Mouse (Mus musculus) forebrain, embryonic 12.5 days (tissue): ENCODE results near the gene Ush2a. TPM values are rescaled to one million over a fixed set of nuclear protein-coding genes. Genes with fewer than 3 reads are reported as not detected.
A peak's percentile ranks its signal among the peaks of the same experiment; 100 is the strongest.

ENCODE experiments used
- ATAC-seq: fragments of 200-750 bp; cut with Nextera tagmentation; 2 replicates; pipeline ENCODE4 v1.8.0; 2017; ENCODE audit warnings: moderate TSS enrichment; ENCODE audit not compliant: low FRiP score
- H3K27ac ChIP-seq: fragments of 300-500 bp; sonication (generic); 2 replicates; pipeline ENCODE4 v1.5.1; 2016; ENCODE audit warnings: mild to moderate bottlenecking
- H3K27me3 ChIP-seq: fragments of 300-500 bp; sonication (generic); 2 replicates; pipeline ENCODE4 v1.6.1; 2016; ENCODE audit warnings: mild to moderate bottlenecking
- H3K36me3 ChIP-seq: fragments of 300-500 bp; sonication (generic); replicated peaks from 2 replicates; pipeline ENCODE4 v1.6.1; 2016; ENCODE audit warnings: mild to moderate bottlenecking
- H3K4me1 ChIP-seq: fragments of 300-500 bp; sonication (generic); 2 replicates; pipeline ENCODE4 v1.6.1; 2016
- H3K4me2 ChIP-seq: fragments of 300-500 bp; sonication (generic); 2 replicates; pipeline ENCODE4 v1.6.1; 2016; ENCODE audit warnings: mild to moderate bottlenecking, moderate library complexity
- H3K4me3 ChIP-seq: fragments of 300-500 bp; sonication (generic); replicated peaks from 2 replicates; pipeline ENCODE4 v1.5.1; 2016; ENCODE audit warnings: mild to moderate bottlenecking
- H3K9ac ChIP-seq: fragments of 300-500 bp; sonication (generic); 2 replicates; pipeline ENCODE4 v1.6.1; 2016; ENCODE audit warnings: mild to moderate bottlenecking
- H3K9me3 ChIP-seq: fragments of 300-500 bp; sonication (generic); 2 replicates; pipeline ENCODE4 v1.6.1; 2016
- WGBS: fragments of 180-500 bp; shearing (Covaris S2); methylation state at CpG from one replicate; pipeline ENCODE4 v1.1.7; 2016; 5-methylcytosine and 5-hydroxymethylcytosine counted together
- polyA plus RNA-seq: library from polyadenylated mRNA; unstranded; fragments of >200 nt; fragmentation: Nextera tagmentation; extraction: Ambion mirVana; gene quantifications from 2 replicates; pipeline ENCODE4 v1.2.1, GENCODE M21; 2016

Gene Ush2a
- polyA plus RNA-seq, 1 experiment from 2014 or later, result 0.13 TPM

DNA sequence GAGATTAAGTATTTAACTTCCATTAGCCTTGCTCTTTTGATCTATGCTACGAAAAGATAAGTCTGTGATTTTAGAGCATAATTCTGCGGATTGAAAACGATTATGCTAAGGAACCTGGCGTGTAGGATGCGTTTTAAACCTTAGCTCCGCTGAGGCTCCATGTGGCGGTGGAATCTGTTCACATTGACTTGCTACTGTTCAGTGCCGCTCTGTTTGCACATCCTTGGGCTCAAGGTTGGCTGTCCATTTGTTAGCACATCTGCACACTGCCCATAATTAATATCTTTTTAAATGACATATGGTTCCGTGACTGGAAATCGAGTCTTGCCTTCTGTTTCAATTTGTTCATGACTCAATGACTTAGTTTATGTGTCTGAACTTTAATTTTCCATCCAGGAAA is 446.9 kb downstream of the Ush2a start:
- no peaks in the 10 kb centered on the region for H3K36me3 ChIP-seq
- ATAC-seq, result no peak
- H3K9ac ChIP-seq, result no peak overlapping the region
- no peak overlapping the region for H3K4me3 ChIP-seq
- no peaks in the 10 kb centered on the region for H3K4me1 ChIP-seq
- 92% methylated on average over 10 of the region's 10 CpGs for WGBS
- H3K4me2 ChIP-seq, result no peak overlapping the region
- no peak overlapping the region for H3K27ac ChIP-seq
- H3K27me3 ChIP-seq, result no peaks in the 10 kb centered on the region
- no peaks in the 10 kb centered on the region for H3K9me3 ChIP-seq

DNA sequence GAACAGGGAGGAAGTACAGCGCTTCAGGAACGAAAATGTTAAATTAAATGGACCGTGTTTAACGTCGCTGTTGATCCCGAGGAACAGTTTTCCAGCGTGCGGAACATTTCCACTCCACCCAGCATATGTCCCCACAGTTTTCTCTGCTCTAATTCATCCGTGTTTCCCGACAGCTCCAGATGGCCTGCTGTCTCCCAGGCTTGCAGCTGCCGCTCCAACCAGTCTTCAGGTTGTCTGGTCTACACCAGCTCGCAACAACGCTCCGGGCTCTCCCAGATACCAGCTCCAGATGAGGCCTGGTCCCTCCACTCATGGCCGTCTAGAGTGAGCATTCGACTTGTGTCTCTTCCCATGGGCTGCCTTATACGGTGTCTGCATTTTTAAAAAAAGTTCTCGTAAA is 452.3 kb downstream of the Ush2a start:
- WGBS, result 87% methylated on average over 18 of the region's 18 CpGs
- H3K4me3 ChIP-seq, result no peak overlapping the region
- H3K4me2 ChIP-seq, result no peak overlapping the region
- H3K4me1 ChIP-seq, result no peaks in the 10 kb centered on the region
- H3K9me3 ChIP-seq, result no peaks in the 10 kb centered on the region
- H3K36me3 ChIP-seq, result no peaks in the 10 kb centered on the region
- no peak overlapping the region for H3K27ac ChIP-seq
- no peak overlapping the region for H3K9ac ChIP-seq
- no peaks in the 10 kb centered on the region for H3K27me3 ChIP-seq
- ATAC-seq, result no peak

DNA sequence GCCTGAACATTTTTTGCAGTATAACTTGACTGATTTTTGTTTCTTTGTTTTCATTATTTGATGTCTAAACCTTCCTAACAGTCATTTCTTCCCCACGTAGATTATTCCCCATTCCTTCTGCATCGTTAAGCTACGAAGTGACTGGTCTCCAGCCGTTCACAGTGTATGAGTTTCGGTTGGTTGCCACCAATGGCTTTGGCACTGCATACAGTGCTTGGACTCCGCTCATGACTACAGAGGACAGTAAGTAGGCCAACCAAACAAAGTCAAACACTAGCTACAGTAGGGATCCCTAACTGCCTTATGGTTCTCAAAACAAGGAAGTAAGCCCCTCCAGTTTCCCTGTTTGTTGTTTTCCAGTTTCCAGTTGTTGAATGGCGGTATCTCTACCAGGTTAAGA is 453.1 kb downstream of the Ush2a start:
- no peak for ATAC-seq
- no peak overlapping the region for H3K4me3 ChIP-seq
- H3K9me3 ChIP-seq, result no peaks in the 10 kb centered on the region
- H3K4me2 ChIP-seq, result no peak overlapping the region
- no peak overlapping the region for H3K9ac ChIP-seq
- WGBS, result 87% methylated on average over 7 of the region's 7 CpGs
- no peaks in the 10 kb centered on the region for H3K27me3 ChIP-seq
- no peaks in the 10 kb centered on the region for H3K4me1 ChIP-seq
- no peaks in the 10 kb centered on the region for H3K36me3 ChIP-seq
- H3K27ac ChIP-seq, result no peak overlapping the region

GRCm38 (mm10) chr1:188716886-188717285 is 455.1 kb downstream of the Ush2a start:
- WGBS, result 92% methylated on average over 3 of the region's 3 CpGs
- Histone ChIP-seq H3K36me3 (no peaks in the 10 kb centered on the region), H3K4me2 (no peak overlapping the region), H3K9ac (no peak overlapping the region), H3K27me3 (no peaks in the 10 kb centered on the region), H3K9me3 (no peaks in the 10 kb centered on the region), H3K4me1 (no peaks in the 10 kb centered on the region), H3K27ac (no peak overlapping the region), H3K4me3 (no peak overlapping the region)
- no peak for ATAC-seq

DNA sequence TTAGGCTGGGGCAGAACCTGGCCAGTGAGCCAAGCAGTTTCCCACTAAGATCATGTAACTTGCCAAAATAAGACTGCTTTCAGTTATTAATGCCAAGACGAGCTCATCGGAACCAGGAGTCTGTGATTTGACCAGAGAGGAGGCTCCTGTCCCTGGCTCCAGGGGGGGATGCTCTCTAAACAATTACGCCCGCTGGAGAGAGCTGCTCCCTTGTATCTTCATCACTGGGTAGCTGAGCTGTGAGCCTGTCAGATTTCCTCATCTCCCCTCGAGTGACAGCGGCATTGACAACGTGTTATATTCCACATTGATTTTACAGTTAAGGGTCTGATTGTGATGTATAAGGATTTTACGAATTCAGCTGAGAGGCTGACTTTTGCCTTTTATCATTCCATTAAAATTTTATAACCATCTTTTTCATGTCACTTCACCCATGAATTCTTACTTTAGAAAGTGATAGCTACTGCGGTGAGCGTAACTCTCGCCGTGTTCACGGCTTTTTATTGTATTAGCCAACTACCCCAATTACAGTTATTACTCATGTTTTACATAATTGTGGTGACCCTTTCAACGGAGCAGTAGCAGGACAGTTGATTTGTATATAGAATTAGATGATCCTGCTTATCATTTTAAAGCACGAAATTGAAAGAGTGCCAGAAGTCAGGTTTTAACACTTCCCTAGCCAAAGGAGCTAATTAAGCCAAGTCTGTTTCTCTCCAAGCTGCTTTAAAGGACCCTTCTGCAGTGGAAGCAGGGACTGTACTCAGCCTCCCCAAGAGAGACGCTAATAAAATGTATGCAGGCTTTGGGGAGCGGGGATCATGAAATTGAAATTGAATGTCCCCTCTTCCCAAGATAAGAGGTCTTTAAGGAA is 463.5 kb downstream of the Ush2a start:
- H3K4me1 ChIP-seq, result peaks cover 16% of the 10 kb centered on the region
- H3K4me2 ChIP-seq, result 0 out of 2 replicates have a peak overlapping the region, but pooled peaks have one; percentile 6
- H3K9ac ChIP-seq, result no peak overlapping the region
- WGBS, result 65% methylated on average over 17 of the region's 17 CpGs
- H3K9me3 ChIP-seq, result no peaks in the 10 kb centered on the region
- no peak for ATAC-seq
- no peaks in the 10 kb centered on the region for H3K27me3 ChIP-seq
- no peak overlapping the region for H3K4me3 ChIP-seq
- H3K27ac ChIP-seq, result no peak overlapping the region
- H3K36me3 ChIP-seq, result no peaks in the 10 kb centered on the region

GRCm38 (mm10) chr1:188726937-188727336 is 465.1 kb downstream of the Ush2a start:
- WGBS, result 78% methylated on average over 6 of the region's 6 CpGs
- peaks cover 16% of the 10 kb centered on the region for H3K4me1 ChIP-seq
- no peaks in the 10 kb centered on the region for H3K36me3 ChIP-seq
- no peaks in the 10 kb centered on the region for H3K27me3 ChIP-seq
- no peak overlapping the region for H3K4me2 ChIP-seq
- no peak overlapping the region for H3K27ac ChIP-seq
- no peak overlapping the region for H3K9ac ChIP-seq
- ATAC-seq, result no peak
- no peak overlapping the region for H3K4me3 ChIP-seq
- no peaks in the 10 kb centered on the region for H3K9me3 ChIP-seq

DNA sequence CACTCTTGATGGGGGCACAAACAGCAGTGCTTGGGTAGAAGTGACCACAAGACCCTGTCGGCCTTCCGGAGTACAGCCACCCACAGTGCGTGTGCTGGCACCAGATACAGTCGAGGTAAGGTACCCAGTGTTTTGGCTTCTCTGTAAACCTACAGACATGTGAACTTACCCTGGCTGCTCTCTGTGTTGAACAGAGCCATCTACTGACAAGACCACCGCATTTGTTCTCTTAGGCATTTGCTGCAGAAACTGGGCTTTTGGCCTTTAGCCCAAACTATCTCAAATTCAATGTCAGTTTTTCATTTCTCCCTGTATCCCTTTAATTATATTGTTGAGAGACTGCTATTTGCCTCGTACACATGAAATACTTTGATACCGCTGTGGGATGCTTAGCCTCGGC is 466.8 kb downstream of the Ush2a start:
- Histone ChIP-seq H3K27me3 (no peaks in the 10 kb centered on the region), H3K36me3 (no peaks in the 10 kb centered on the region), H3K9me3 (no peaks in the 10 kb centered on the region), H3K4me1 (peaks cover 16% of the 10 kb centered on the region), H3K27ac (no peak overlapping the region), H3K4me3 (no peak overlapping the region), H3K9ac (no peak overlapping the region), H3K4me2 (no peak overlapping the region)
- no peak for ATAC-seq
- 75% methylated on average over 8 of the region's 8 CpGs for WGBS

DNA sequence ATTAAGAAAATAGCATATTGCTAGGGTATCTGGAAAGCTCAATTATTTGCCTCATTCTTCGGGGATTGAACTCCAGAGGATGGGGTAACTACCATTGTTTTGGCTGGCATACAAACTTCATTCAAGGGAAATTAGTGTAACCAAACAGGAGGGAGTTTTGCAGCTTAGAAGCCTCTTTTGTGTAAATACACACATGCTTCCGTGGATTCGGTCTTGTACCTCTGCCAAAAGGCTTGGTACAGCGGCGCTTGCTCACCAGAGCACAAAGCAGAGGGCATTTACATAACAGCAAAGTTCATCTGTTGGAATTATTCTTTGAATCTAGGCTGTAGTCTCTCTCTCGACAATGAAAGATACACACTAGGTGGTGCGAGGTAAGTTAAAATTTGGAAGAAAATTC is 467.4 kb downstream of the Ush2a start:
- 30% methylated on average over 7 of the region's 7 CpGs for WGBS
- no peaks in the 10 kb centered on the region for H3K9me3 ChIP-seq
- peak; percentile 33; the same call in 1 of the 2 replicates for ATAC-seq
- no peaks in the 10 kb centered on the region for H3K36me3 ChIP-seq
- H3K4me2 ChIP-seq, result no peak overlapping the region
- no peak overlapping the region for H3K9ac ChIP-seq
- no peaks in the 10 kb centered on the region for H3K27me3 ChIP-seq
- peaks cover 16% of the 10 kb centered on the region for H3K4me1 ChIP-seq
- H3K4me3 ChIP-seq, result no peak overlapping the region
- no peak overlapping the region for H3K27ac ChIP-seq

DNA sequence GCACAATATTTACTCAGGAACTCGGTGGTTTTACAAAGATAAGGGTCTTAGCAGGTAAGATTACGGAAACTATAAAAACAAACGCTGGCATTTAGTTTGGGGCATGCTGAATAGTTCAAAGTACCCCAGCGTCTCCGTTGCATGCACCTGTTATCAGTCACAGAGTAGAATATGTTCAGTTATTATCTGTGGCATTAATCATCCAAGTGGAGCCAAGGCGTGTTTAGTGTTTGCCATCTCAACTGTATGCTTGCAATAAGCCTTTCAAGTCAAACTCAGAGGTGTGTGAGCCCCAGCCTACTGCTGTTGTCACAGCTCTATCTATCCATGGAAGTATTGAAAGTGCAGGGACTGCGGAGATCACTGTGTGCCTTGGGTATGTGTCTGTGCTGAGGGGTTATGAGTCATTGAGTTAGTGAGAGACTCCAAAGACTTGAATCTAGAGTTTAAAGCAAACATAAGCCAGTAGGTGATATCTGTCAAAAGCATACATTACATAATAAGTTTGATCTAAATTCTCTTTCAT is 473.0 kb downstream of the Ush2a start:
- no peak for ATAC-seq
- 90% methylated on average over 7 of the region's 7 CpGs for WGBS
- Histone ChIP-seq H3K27ac (no peak overlapping the region), H3K9me3 (no peaks in the 10 kb centered on the region), H3K27me3 (no peaks in the 10 kb centered on the region), H3K36me3 (no peaks in the 10 kb centered on the region), H3K9ac (no peak overlapping the region), H3K4me3 (no peak overlapping the region), H3K4me2 (no peak overlapping the region), H3K4me1 (no peaks in the 10 kb centered on the region)

- H3K4me2 ChIP-seq, result no peak overlapping the region
- ATAC-seq, result no peak
- H3K4me1 ChIP-seq, result no peaks in the 10 kb centered on the region
- 67% methylated on average over 7 of the region's 7 CpGs for WGBS
- H3K27me3 ChIP-seq, result no peaks in the 10 kb centered on the region
- H3K36me3 ChIP-seq, result no peaks in the 10 kb centered on the region
- no peak overlapping the region for H3K27ac ChIP-seq
- H3K4me3 ChIP-seq, result no peak overlapping the region
- no peaks in the 10 kb centered on the region for H3K9me3 ChIP-seq
- H3K9ac ChIP-seq, result no peak overlapping the region
Measured at GRCm38 (mm10) chr1:188742971-188743370, 481.1 kb downstream of the Ush2a start.

DNA sequence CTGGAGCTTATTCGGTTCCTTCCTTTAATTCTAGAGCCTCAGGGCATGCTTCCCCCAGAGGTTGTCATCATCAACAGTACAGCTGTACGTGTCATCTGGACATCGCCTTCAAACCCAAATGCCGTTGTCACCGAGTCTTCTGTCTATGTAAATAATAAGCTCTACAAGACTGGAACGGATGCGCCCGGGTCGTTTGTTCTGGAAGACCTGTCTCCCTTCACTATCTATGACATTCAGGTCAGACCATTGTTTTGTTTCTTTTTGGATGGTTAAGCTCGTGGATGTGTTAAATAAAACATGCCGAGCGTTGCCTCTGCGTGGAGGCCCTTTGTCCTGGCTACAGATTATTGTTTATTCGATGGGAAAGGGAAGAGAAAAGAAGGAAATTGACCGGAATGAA is 493.2 kb downstream of the Ush2a start:
- 60% methylated on average over 15 of the region's 15 CpGs for WGBS
- no peaks in the 10 kb centered on the region for H3K36me3 ChIP-seq
- no peaks in the 10 kb centered on the region for H3K9me3 ChIP-seq
- no peaks in the 10 kb centered on the region for H3K27me3 ChIP-seq
- no peak overlapping the region for H3K4me3 ChIP-seq
- no peak overlapping the region for H3K4me2 ChIP-seq
- ATAC-seq, result no peak
- H3K4me1 ChIP-seq, result peaks cover 6% of the 10 kb centered on the region; the same call in 1 of the 2 replicates
- no peak overlapping the region for H3K9ac ChIP-seq
- no peak overlapping the region for H3K27ac ChIP-seq

GRCm38 (mm10) chr1:188760515-188760914 is 498.7 kb downstream of the Ush2a start:
- Histone ChIP-seq H3K4me3 (no peak overlapping the region), H3K9ac (no peak overlapping the region), H3K4me2 (no peak overlapping the region), H3K27ac (no peak overlapping the region), H3K9me3 (no peaks in the 10 kb centered on the region), H3K36me3 (no peaks in the 10 kb centered on the region), H3K27me3 (no peaks in the 10 kb centered on the region), H3K4me1 (no peaks in the 10 kb centered on the region)
- ATAC-seq, result no peak
- WGBS, result 82% methylated on average over 3 of the region's 3 CpGs

DNA sequence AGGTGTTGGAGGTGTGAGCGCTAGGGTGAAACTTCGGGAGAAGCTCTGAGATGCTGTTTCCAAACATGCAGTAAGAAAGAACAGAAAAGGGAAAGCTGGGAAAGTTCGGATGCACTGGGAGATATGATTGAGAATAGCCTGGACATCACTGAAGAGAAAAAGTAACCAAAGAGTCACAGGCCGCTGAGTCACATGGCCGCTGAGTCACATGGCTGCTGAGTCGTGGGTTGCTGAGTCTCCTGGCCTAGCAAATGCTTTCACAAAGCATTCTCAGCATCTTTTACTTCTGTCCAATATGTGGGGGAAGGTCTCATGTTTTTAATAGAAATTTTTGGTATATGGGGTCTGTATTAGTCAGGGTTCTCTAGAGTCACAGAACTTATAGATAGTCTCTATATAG is 500.6 kb downstream of the Ush2a start:
- Histone ChIP-seq H3K4me3 (no peak overlapping the region), H3K27ac (no peak overlapping the region), H3K36me3 (no peaks in the 10 kb centered on the region), H3K4me1 (no peaks in the 10 kb centered on the region), H3K27me3 (no peaks in the 10 kb centered on the region), H3K9ac (no peak overlapping the region), H3K9me3 (no peaks in the 10 kb centered on the region), H3K4me2 (no peak overlapping the region)
- no peak for ATAC-seq
- WGBS, result 89% methylated on average over 6 of the region's 6 CpGs
